Mouse (Mus musculus): ENCODE results near the gene Smtn. TPM values are rescaled to one million over a fixed set of nuclear protein-coding genes. Genes with fewer than 3 reads are reported as not detected.

The Smtn gene
- polyA plus RNA-seq, 1 experiment from 2014 or later: 110 TPM

GRCm38 (mm10) chr11:3515637-3516036 is 24.8 kb downstream of the Smtn start:
- ATAC-seq (replicated peaks; ENCODE audit: low FRiP score): no peak
- H3K27ac ChIP-seq: 0 out of 2 replicates have a peak overlapping the region, but pooled peaks have one; percentile 24
- H3K4me1 ChIP-seq: peaks cover 36% of the 10 kb centered on the region
- 75% methylated on average over 4 of the region's 4 CpGs for WGBS
- no peaks in the 10 kb centered on the region for H3K9me3 ChIP-seq (replicated peaks)
- peak overlapping the region; percentile 63 for H3K4me2 ChIP-seq
- H3K36me3 ChIP-seq: peaks cover 20% of the 10 kb centered on the region
- 0 out of 2 replicates have a peak overlapping the region, but pooled peaks have one; percentile 39 for H3K9ac ChIP-seq
- no peaks in the 10 kb centered on the region for H3K27me3 ChIP-seq
- H3K4me3 ChIP-seq (replicated peaks): peak overlapping the region; percentile 48

- Histone ChIP-seq H3K27ac (peak overlapping the region; percentile 24; the same call in 1 of the 2 replicates), H3K36me3 (peaks cover 16% of the 10 kb centered on the region), H3K4me2 (peak overlapping the region; percentile 63), H3K9ac (peak overlapping the region; percentile 39), H3K4me1 (peaks cover 36% of the 10 kb centered on the region), H3K27me3 (no peaks in the 10 kb centered on the region), H3K4me3 (replicated peaks) (peak overlapping the region; percentile 48), H3K9me3 (replicated peaks) (no peaks in the 10 kb centered on the region)
- ATAC-seq (replicated peaks; ENCODE audit: low FRiP score): no peak
- WGBS: 10% methylated on average over 4 of the region's 4 CpGs
Measured at GRCm38 (mm10) chr11:3515216-3515615, 25.2 kb downstream of the Smtn start.

GRCm38 (mm10) chr11:3514529-3515054 is 25.8 kb downstream of the Smtn start, which contains the start of gene Selenom:
Gene Selenom, plus strand, starts transcription at chr11:3514684.
- H3K9ac ChIP-seq: peak within 1 kb of the TSS; percentile 39
- peaks cover 10% of the 10 kb centered on the region for H3K36me3 ChIP-seq
- peak within 1 kb of the TSS; percentile 39; the same call in 1 of the 2 replicates for H3K27ac ChIP-seq
- H3K4me3 ChIP-seq (replicated peaks): peak within 1 kb of the TSS; percentile 48
- no peaks in the 10 kb centered on the region for H3K27me3 ChIP-seq
- no peaks in the 10 kb centered on the region for H3K9me3 ChIP-seq (replicated peaks)
- ATAC-seq (replicated peaks; ENCODE audit: low FRiP score): peak; percentile 72
- WGBS: under 1% methylated on average over 26 of the region's 26 CpGs
- peaks cover 36% of the 10 kb centered on the region for H3K4me1 ChIP-seq
- peak within 1 kb of the TSS; percentile 63 for H3K4me2 ChIP-seq

GRCm38 (mm10) chr11:3513291-3513690 is 27.1 kb downstream of the Smtn start:
- H3K4me3 ChIP-seq (replicated peaks): no peak overlapping the region
- H3K9ac ChIP-seq: no peak overlapping the region
- H3K27me3 ChIP-seq: no peaks in the 10 kb centered on the region
- 86% methylated on average over 6 of the region's 6 CpGs for WGBS
- H3K9me3 ChIP-seq (replicated peaks): no peaks in the 10 kb centered on the region
- no peak overlapping the region for H3K27ac ChIP-seq
- H3K4me1 ChIP-seq: peaks cover 37% of the 10 kb centered on the region
- H3K4me2 ChIP-seq: no peak overlapping the region
- ATAC-seq (replicated peaks; ENCODE audit: low FRiP score): no peak
- no peaks in the 10 kb centered on the region for H3K36me3 ChIP-seq

- no peaks in the 10 kb centered on the region for H3K27me3 ChIP-seq
- no peak overlapping the region for H3K27ac ChIP-seq
- no peak overlapping the region for H3K4me2 ChIP-seq
- 93% methylated on average over 2 of the region's 2 CpGs for WGBS
- no peaks in the 10 kb centered on the region for H3K36me3 ChIP-seq
- ATAC-seq (replicated peaks; ENCODE audit: low FRiP score): no peak
- H3K9me3 ChIP-seq (replicated peaks): no peaks in the 10 kb centered on the region
- H3K4me1 ChIP-seq: peaks cover 13% of the 10 kb centered on the region
- no peak overlapping the region for H3K4me3 ChIP-seq (replicated peaks)
- H3K9ac ChIP-seq: no peak overlapping the region
Measured at GRCm38 (mm10) chr11:3510321-3510720, 30.1 kb downstream of the Smtn start.

GRCm38 (mm10) chr11:3509181-3510085 is 31.0 kb downstream of the Smtn start:
- no peak overlapping the region for H3K4me3 ChIP-seq (replicated peaks)
- H3K4me2 ChIP-seq: no peak overlapping the region
- H3K4me1 ChIP-seq: peaks cover 10% of the 10 kb centered on the region
- no peak overlapping the region for H3K9ac ChIP-seq
- WGBS: 57% methylated on average over 8 of the region's 8 CpGs
- H3K27ac ChIP-seq: no peak overlapping the region
- no peak for ATAC-seq (replicated peaks; ENCODE audit: low FRiP score)
- no peaks in the 10 kb centered on the region for H3K36me3 ChIP-seq
- no peaks in the 10 kb centered on the region for H3K9me3 ChIP-seq (replicated peaks)
- H3K27me3 ChIP-seq: no peaks in the 10 kb centered on the region

GRCm38 (mm10) chr11:3508226-3508625 is 32.2 kb downstream of the Smtn start:
- H3K4me2 ChIP-seq: no peak overlapping the region
- H3K4me1 ChIP-seq: 0 out of 2 replicates have a peak, but pooled peaks cover 3% of the 10 kb centered on the region
- H3K27ac ChIP-seq: no peak overlapping the region
- H3K4me3 ChIP-seq (replicated peaks): no peak overlapping the region
- H3K27me3 ChIP-seq: no peaks in the 10 kb centered on the region
- H3K9ac ChIP-seq: no peak overlapping the region
- H3K36me3 ChIP-seq: no peaks in the 10 kb centered on the region
- ATAC-seq (replicated peaks; ENCODE audit: low FRiP score): no peak
- WGBS: 53% methylated on average over 7 of the region's 7 CpGs
- no peaks in the 10 kb centered on the region for H3K9me3 ChIP-seq (replicated peaks)

GRCm38 (mm10) chr11:3503755-3504693 is 36.4 kb downstream of the Smtn start:
- no peak; the same call in 1 of the 2 replicates for ATAC-seq (replicated peaks; ENCODE audit: low FRiP score)
- no peaks in the 10 kb centered on the region for H3K36me3 ChIP-seq
- no peaks in the 10 kb centered on the region for H3K9me3 ChIP-seq (replicated peaks)
- H3K27ac ChIP-seq: no peak overlapping the region
- H3K4me2 ChIP-seq: peak overlapping the region; percentile 37
- 0 out of 2 replicates have a peak, but pooled peaks cover 3% of the 10 kb centered on the region for H3K4me1 ChIP-seq
- WGBS: 62% methylated on average over 11 of the region's 11 CpGs
- peak overlapping the region; percentile 27 for H3K4me3 ChIP-seq (replicated peaks)
- H3K9ac ChIP-seq: no peak overlapping the region
- no peaks in the 10 kb centered on the region for H3K27me3 ChIP-seq

GRCm38 (mm10) chr11:3502459-3503072 is 37.8 kb downstream of the Smtn start:
- H3K27ac ChIP-seq: no peak overlapping the region
- no peak overlapping the region for H3K4me3 ChIP-seq (replicated peaks)
- no peaks in the 10 kb centered on the region for H3K4me1 ChIP-seq
- no peak overlapping the region for H3K4me2 ChIP-seq
- no peak overlapping the region for H3K9ac ChIP-seq
- 80% methylated on average over 18 of the region's 18 CpGs for WGBS
- no peaks in the 10 kb centered on the region for H3K9me3 ChIP-seq (replicated peaks)
- no peaks in the 10 kb centered on the region for H3K27me3 ChIP-seq
- H3K36me3 ChIP-seq: no peaks in the 10 kb centered on the region
- ATAC-seq (replicated peaks; ENCODE audit: low FRiP score): no peak

GRCm38 (mm10) chr11:3502057-3502456 is 38.4 kb downstream of the Smtn start:
- no peaks in the 10 kb centered on the region for H3K4me1 ChIP-seq
- no peak overlapping the region for H3K27ac ChIP-seq
- H3K9ac ChIP-seq: no peak overlapping the region
- H3K27me3 ChIP-seq: no peaks in the 10 kb centered on the region
- H3K4me3 ChIP-seq (replicated peaks): no peak overlapping the region
- ATAC-seq (replicated peaks; ENCODE audit: low FRiP score): no peak
- H3K9me3 ChIP-seq (replicated peaks): no peaks in the 10 kb centered on the region
- no peaks in the 10 kb centered on the region for H3K36me3 ChIP-seq
- H3K4me2 ChIP-seq: no peak overlapping the region
- 84% methylated on average over 17 of the region's 17 CpGs for WGBS

GRCm38 (mm10) chr11:3497296-3497695 is 43.1 kb downstream of the Smtn start:
- Histone ChIP-seq H3K4me3 (replicated peaks) (no peak overlapping the region), H3K27ac (peak overlapping the region; percentile 48; the same call in 1 of the 2 replicates), H3K9ac (no peak overlapping the region), H3K27me3 (no peaks in the 10 kb centered on the region), H3K4me1 (peaks cover 6% of the 10 kb centered on the region; the same call in 1 of the 2 replicates), H3K4me2 (no peak overlapping the region), H3K9me3 (replicated peaks) (no peaks in the 10 kb centered on the region), H3K36me3 (no peaks in the 10 kb centered on the region)
- ATAC-seq (replicated peaks; ENCODE audit: low FRiP score): no peak
- WGBS: 82% methylated on average over 1 of the region's 1 CpGs

All from kidney, embryonic 15.5 days (tissue).